Mouse (Mus musculus) hindbrain, embryonic 16.5 days (tissue): ENCODE measurements at regions not wholly inside any gene's neighbourhood (a gene's known extent, or its start where the extent isn't known, plus 50 kb on each side); places are given as distances from the start of the nearest gene placed in this dataset.

Source experiments
- ATAC-seq: fragments of 200-750 bp; cut with Nextera tagmentation; 2 replicates; pipeline ENCODE4 v1.8.0; 2017; ENCODE audit warnings: moderate TSS enrichment, moderate library complexity
- H3K27ac ChIP-seq: fragments of 300-500 bp; sonication (generic); 2 replicates; pipeline ENCODE4 v1.5.1; 2014; ENCODE audit warnings: low read depth, mild to moderate bottlenecking, control low read depth, low read length, moderate library complexity
- H3K27me3 ChIP-seq: fragments of 300-500 bp; sonication (generic); replicated peaks from 2 replicates; pipeline ENCODE4 v1.6.1; 2014; ENCODE audit warnings: low read length; ENCODE audit not compliant: control insufficient read depth, insufficient read depth
- H3K36me3 ChIP-seq: fragments of 300-500 bp; sonication (generic); 2 replicates; pipeline ENCODE4 v1.6.1; 2014; ENCODE audit warnings: mild to moderate bottlenecking, low read length, moderate library complexity, mixed read lengths; ENCODE audit not compliant: control insufficient read depth, insufficient read depth
- H3K4me1 ChIP-seq: fragments of 300-500 bp; sonication (generic); 2 replicates; pipeline ENCODE4 v1.6.1; 2014; ENCODE audit warnings: low read depth, low read length; ENCODE audit not compliant: control insufficient read depth, insufficient read depth
- H3K4me2 ChIP-seq: fragments of 300-500 bp; sonication (generic); 2 replicates; pipeline ENCODE4 v1.6.1; 2014; ENCODE audit warnings: mild to moderate bottlenecking, low read length, control low read depth, moderate library complexity
- H3K4me3 ChIP-seq: fragments of 300-500 bp; sonication (generic); 2 replicates; pipeline ENCODE4 v1.5.1; 2014; ENCODE audit warnings: mild to moderate bottlenecking, low read length, control low read depth, moderate library complexity
- H3K9ac ChIP-seq: fragments of 300-500 bp; sonication (generic); 2 replicates; pipeline ENCODE4 v1.6.1; 2014; ENCODE audit warnings: low read depth, mild to moderate bottlenecking, control low read depth, low read length, moderate library complexity
- H3K9me3 ChIP-seq: fragments of 300-500 bp; sonication (generic); 2 replicates; pipeline ENCODE4 v1.6.1; 2014; ENCODE audit warnings: mild to moderate bottlenecking, low read length, moderate library complexity; ENCODE audit not compliant: control insufficient read depth
- WGBS: fragments of 180-500 bp; shearing (Covaris S2); extraction: QIAGEN DNeasy Blood & Tissue Kit; methylation state at CpG from one replicate; pipeline ENCODE4 v1.1.7; 2014; 5-methylcytosine and 5-hydroxymethylcytosine counted together

GRCm38 (mm10) chr6:35458250-35458649 lies 81.4 kb downstream of the Mtpn start:
- no peak for ATAC-seq
- Histone ChIP-seq H3K4me2 (no peak overlapping the region), H3K4me3 (no peak overlapping the region), H3K27me3 (no peaks in the 10 kb centered on the region), H3K36me3 (no peaks in the 10 kb centered on the region), H3K27ac (no peak overlapping the region), H3K9me3 (no peaks in the 10 kb centered on the region; the same call in 1 of the 2 replicates), H3K4me1 (no peaks in the 10 kb centered on the region), H3K9ac (no peak overlapping the region)
- WGBS = 88% methylated on average over 2 of the region's 2 CpGs

DNA sequence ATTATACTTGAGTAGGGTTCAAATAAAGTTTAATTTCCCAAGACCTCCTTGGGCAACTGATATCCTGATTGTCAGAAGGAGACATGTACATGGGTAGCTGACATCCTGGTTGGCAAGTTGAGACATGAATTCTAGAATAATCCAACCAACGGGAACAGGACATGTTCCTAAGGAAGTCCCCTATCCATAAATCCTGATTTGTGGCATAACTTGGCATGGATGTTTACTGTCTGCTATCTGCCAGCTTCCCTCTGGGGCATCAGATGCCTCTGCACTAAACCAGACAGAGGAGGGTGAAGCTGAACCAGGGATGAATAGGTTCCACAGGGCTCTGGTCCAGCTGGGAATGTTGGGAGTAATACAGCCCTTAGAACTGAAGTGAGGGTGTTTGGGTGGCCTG lies 94.7 kb downstream of the Mtpn start:
- Histone ChIP-seq H3K4me3 (no peak overlapping the region), H3K27me3 (no peaks in the 10 kb centered on the region), H3K4me1 (no peaks in the 10 kb centered on the region), H3K36me3 (no peaks in the 10 kb centered on the region), H3K9ac (no peak overlapping the region), H3K9me3 (no peaks in the 10 kb centered on the region), H3K27ac (no peak overlapping the region), H3K4me2 (no peak overlapping the region)
- ATAC-seq = no peak
- 96% methylated on average over 1 of the region's 1 CpGs for WGBS

DNA sequence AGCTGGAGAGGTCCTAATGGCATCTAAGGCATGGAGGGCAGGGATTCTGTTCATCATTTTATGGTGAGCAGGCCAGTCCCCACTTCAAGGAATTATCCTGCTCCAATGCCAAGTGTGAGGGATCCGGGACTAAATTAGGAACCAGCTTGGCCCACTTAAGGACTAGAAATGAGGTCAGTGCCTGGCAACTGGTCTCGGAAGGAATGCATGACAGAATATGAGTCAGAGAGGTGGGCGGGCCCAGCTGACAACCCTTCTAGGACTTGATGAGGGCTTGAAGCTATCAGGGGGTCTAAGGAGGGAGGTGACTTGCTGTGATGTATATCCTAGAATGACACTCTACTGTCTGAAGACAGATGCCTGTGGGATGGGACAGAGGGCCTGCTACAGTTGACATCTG lies 100.4 kb upstream of the Fam180a start:
- ATAC-seq = no peak
- no peaks in the 10 kb centered on the region for H3K4me1 ChIP-seq
- H3K27me3 ChIP-seq = no peaks in the 10 kb centered on the region
- no peaks in the 10 kb centered on the region for H3K36me3 ChIP-seq
- no peak overlapping the region for H3K4me3 ChIP-seq
- 67% methylated on average over 3 of the region's 3 CpGs for WGBS
- no peak overlapping the region for H3K9ac ChIP-seq
- H3K27ac ChIP-seq = no peak overlapping the region
- no peaks in the 10 kb centered on the region for H3K9me3 ChIP-seq
- H3K4me2 ChIP-seq = no peak overlapping the region

DNA sequence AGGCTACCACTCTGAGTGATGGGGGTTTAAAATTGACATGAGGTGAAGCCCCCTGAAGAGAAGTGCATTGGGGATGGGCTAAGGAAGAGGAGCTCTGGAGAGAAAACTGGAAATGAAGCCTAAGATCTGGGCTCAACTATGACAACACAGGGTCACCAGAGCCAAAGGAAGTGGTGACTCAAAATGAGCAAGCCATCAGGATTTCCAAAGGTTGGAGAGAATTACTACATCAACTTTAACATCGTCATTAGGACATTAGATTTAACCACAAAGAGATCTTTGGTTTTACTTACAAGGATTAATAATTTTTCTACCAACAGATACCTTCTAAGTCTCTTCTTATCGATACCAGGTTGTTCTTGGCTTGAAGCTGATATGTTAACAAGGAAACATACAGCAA lies 98.6 kb upstream of the Fam180a start:
- Histone ChIP-seq H3K4me2 (no peak overlapping the region), H3K27ac (no peak overlapping the region), H3K9ac (no peak overlapping the region), H3K9me3 (peaks cover 2% of the 10 kb centered on the region; the same call in 1 of the 2 replicates), H3K4me3 (no peak overlapping the region), H3K36me3 (no peaks in the 10 kb centered on the region), H3K4me1 (no peaks in the 10 kb centered on the region), H3K27me3 (no peaks in the 10 kb centered on the region)
- WGBS = 89% methylated on average over 2 of the region's 2 CpGs
- no peak for ATAC-seq

- H3K27ac ChIP-seq = no peak overlapping the region
- H3K9me3 ChIP-seq = peaks cover 2% of the 10 kb centered on the region; the same call in 1 of the 2 replicates
- no peaks in the 10 kb centered on the region for H3K36me3 ChIP-seq
- H3K27me3 ChIP-seq = no peaks in the 10 kb centered on the region
- no peak overlapping the region for H3K9ac ChIP-seq
- 83% methylated on average over 7 of the region's 7 CpGs for WGBS
- H3K4me2 ChIP-seq = no peak overlapping the region
- ATAC-seq = no peak
- H3K4me1 ChIP-seq = no peaks in the 10 kb centered on the region
- no peak overlapping the region for H3K4me3 ChIP-seq
These were observed 95.0 kb upstream of the Fam180a start for GRCm38 (mm10) chr6:35420924-35421323.

GRCm38 (mm10) chr6:35405044-35405443 lies 79.1 kb upstream of the Fam180a start:
- Histone ChIP-seq H3K4me1 (no peaks in the 10 kb centered on the region), H3K4me2 (no peak overlapping the region), H3K27ac (no peak overlapping the region), H3K27me3 (no peaks in the 10 kb centered on the region), H3K9ac (no peak overlapping the region), H3K36me3 (no peaks in the 10 kb centered on the region), H3K9me3 (no peaks in the 10 kb centered on the region), H3K4me3 (no peak overlapping the region)
- no peak for ATAC-seq
- 77% methylated on average over 9 of the region's 9 CpGs for WGBS

DNA sequence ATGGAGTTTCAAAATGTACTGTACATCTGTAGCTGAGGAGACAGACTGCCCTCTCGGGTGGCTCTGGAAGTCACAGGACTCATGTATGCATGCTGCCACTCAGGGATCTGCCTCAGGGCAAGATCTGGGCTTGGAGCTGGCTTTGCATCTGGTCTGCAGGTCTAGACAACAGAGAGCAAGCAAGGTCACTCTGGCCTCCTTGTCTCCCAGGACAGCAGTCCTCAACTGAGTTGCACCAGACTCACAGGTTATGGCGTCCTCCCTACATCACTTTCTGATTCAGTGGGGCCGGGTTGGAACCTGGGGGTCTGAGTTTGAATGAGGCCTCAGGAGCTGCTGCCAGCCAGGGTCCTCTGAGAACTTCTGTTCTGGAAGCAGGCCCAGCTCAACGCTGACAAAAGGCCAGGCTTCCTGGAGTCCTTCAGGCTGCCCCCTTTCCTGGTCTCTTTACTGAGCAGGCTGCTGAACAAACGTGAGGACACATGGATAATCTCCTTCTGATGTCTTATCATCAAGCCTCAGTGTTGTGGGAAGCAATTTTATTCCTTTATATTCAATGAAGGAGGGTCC lies 77.5 kb upstream of the Fam180a start:
- Histone ChIP-seq H3K4me1 (no peaks in the 10 kb centered on the region), H3K9me3 (no peaks in the 10 kb centered on the region), H3K27me3 (no peaks in the 10 kb centered on the region), H3K4me2 (no peak overlapping the region), H3K36me3 (no peaks in the 10 kb centered on the region), H3K4me3 (no peak overlapping the region), H3K27ac (no peak overlapping the region), H3K9ac (no peak overlapping the region)
- ATAC-seq = no peak
- WGBS = 75% methylated on average over 5 of the region's 5 CpGs

DNA sequence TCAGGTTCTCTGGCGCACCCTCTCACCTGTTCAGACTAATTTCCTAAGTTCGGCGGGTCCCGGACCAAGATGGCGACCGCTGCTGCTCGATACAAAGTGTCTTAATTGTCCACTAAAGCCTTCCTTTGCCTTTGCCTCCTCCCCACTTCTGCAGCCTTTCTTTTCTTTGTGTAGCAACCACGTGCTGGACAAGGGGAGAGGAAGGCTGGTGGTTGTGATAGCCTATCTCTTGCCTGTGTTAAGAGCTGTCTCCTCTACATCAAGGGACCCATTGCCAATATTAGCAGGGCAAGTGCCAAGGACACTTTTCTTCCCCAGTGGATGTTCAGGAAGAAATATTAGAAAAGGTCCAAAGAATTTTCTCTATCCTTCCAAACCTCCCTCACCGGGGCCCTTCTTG lies 69.8 kb upstream of the Fam180a start:
- H3K9me3 ChIP-seq = 0 out of 2 replicates have a peak, but pooled peaks cover 2% of the 10 kb centered on the region
- H3K4me2 ChIP-seq = no peak overlapping the region
- no peak overlapping the region for H3K9ac ChIP-seq
- H3K4me1 ChIP-seq = no peaks in the 10 kb centered on the region
- ATAC-seq = no peak
- H3K36me3 ChIP-seq = no peaks in the 10 kb centered on the region
- WGBS = 95% methylated on average over 7 of the region's 9 CpGs
- no peak overlapping the region for H3K27ac ChIP-seq
- no peak overlapping the region for H3K4me3 ChIP-seq
- H3K27me3 ChIP-seq = no peaks in the 10 kb centered on the region

DNA sequence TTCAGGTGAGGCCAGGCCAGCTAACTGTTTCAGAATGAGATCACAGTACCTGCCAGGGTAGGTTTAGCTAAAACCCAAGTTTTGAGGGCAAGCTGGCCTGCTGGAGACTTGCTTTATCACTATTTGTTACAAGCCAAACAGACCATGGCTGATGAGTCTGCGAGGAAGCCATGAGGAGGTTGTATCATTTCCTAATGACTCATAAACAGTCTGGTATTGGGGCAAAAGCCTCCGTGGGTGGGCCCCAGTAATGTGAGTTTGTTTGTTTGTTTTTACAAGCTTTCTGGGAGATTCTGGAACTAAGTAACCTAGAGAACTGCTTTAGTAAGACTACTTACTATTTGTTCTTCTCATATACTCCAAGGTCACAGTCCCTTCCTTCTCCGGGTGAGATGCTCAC lies 62.9 kb upstream of the Fam180a start:
- Histone ChIP-seq H3K4me3 (no peak overlapping the region), H3K27ac (no peak overlapping the region), H3K27me3 (no peaks in the 10 kb centered on the region), H3K9ac (no peak overlapping the region), H3K4me1 (no peaks in the 10 kb centered on the region), H3K9me3 (no peaks in the 10 kb centered on the region), H3K36me3 (no peaks in the 10 kb centered on the region), H3K4me2 (no peak overlapping the region)
- WGBS = 72% methylated on average over 3 of the region's 3 CpGs
- no peak for ATAC-seq

DNA sequence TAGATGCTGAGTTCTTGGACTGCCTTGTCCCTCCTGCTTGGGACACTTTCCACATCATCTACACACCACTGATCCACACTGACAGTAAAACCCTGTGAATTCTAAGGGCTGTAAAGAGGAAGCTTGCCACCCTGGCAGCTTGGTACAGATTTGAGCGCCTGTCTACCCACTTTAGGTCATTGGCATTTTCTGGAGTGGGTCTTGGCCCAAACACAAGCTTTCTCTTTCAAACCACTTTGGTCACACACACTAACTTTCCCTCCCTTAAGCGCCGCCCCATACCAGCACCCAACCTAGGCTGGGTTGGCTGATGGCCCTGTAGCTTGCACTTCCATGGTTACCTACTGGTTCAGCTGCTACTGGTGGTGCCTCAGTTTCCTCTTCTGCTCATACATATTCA lies 55.6 kb upstream of the Fam180a start:
- no peak overlapping the region for H3K4me2 ChIP-seq
- 84% methylated on average over 3 of the region's 3 CpGs for WGBS
- no peak overlapping the region for H3K4me3 ChIP-seq
- H3K4me1 ChIP-seq = peaks cover 2% of the 10 kb centered on the region; the same call in 1 of the 2 replicates
- no peaks in the 10 kb centered on the region for H3K36me3 ChIP-seq
- no peak overlapping the region for H3K9ac ChIP-seq
- H3K27me3 ChIP-seq = no peaks in the 10 kb centered on the region
- H3K27ac ChIP-seq = no peak overlapping the region
- H3K9me3 ChIP-seq = no peaks in the 10 kb centered on the region
- no peak for ATAC-seq
